8 mouse cellular contexts compared by ENCODE assay signal in genomic region chr11:95042096-95042495, GRCm38 (mm10). TPM values are rescaled to one million over a fixed set of nuclear protein-coding genes. Genes with fewer than 3 reads are reported as not detected.
A peak's percentile ranks its signal among the peaks of the same experiment; 100 is the strongest.
DNase-seq lines count a peak whose midpoint lies in the region; ATAC-seq and TF ChIP-seq lines count a peak whose summit lies in the region.

No protein-coding gene starts in this region.

- H3K4me3 ChIP-seq in bone marrow macrophage, adult 2 months (ENCODE audit: insufficient read depth, low read length), result peak overlapping the region; percentile 57
- peak overlapping the region; percentile 31 for H3K4me3 ChIP-seq in embryonic fibroblast, embryonic 13.5 days (ENCODE audit: insufficient read depth, low read length)
- peak overlapping the region; percentile 79 for H3K4me3 ChIP-seq in limb, embryonic 14.5 days (replicated peaks; ENCODE audit: low read length)
- peak overlapping the region; percentile 71 for H3K4me3 ChIP-seq in midbrain, embryonic 16.5 days (ENCODE audit: low read depth, low read length)

- peaks cover 5% of the 10 kb centered on the region for H3K4me1 ChIP-seq in bone marrow macrophage, adult 2 months (ENCODE audit: control insufficient read depth, insufficient read depth, low read length)
- no peaks in the 10 kb centered on the region for H3K4me1 ChIP-seq in embryonic fibroblast, embryonic 13.5 days (ENCODE audit: control insufficient read depth, insufficient read depth, low read length)
- H3K4me1 ChIP-seq in limb, embryonic 14.5 days (ENCODE audit: control insufficient read depth, insufficient read depth, low read length), result peaks cover 12% of the 10 kb centered on the region
- peaks cover 14% of the 10 kb centered on the region for H3K4me1 ChIP-seq in midbrain, embryonic 16.5 days (ENCODE audit: control insufficient read depth, insufficient read depth, low read length)

- H3K9ac ChIP-seq in limb, embryonic 14.5 days (ENCODE audit: low read depth, low read length, severe bottlenecking), result peak overlapping the region; percentile 14; the same call in 1 of the 2 replicates
- peak overlapping the region; percentile 31 for H3K9ac ChIP-seq in midbrain, embryonic 16.5 days (ENCODE audit: low read depth, low read length)

- peak overlapping the region; percentile 91 for H3K4me2 ChIP-seq in limb, embryonic 14.5 days (replicated peaks; ENCODE audit: low read depth, low read length, severe bottlenecking)
- H3K4me2 ChIP-seq in midbrain, embryonic 16.5 days (ENCODE audit: low read length), result peak overlapping the region; percentile 75

- WGBS in limb, embryonic 14.5 days, result under 1% methylated on average over 11 of the region's 11 CpGs
- WGBS in midbrain, embryonic 16.5 days, result under 1% methylated on average over 11 of the region's 11 CpGs

- H3K27me3 ChIP-seq in limb, embryonic 14.5 days (ENCODE audit: control insufficient read depth, insufficient read depth, low read length), result no peaks in the 10 kb centered on the region
- no peaks in the 10 kb centered on the region for H3K27me3 ChIP-seq in midbrain, embryonic 16.5 days (ENCODE audit: control insufficient read depth, insufficient read depth, low read depth, low read length)

- TF ChIP-seq CTCF in bone marrow macrophage, adult 2 months (IDR thresholded peaks at IDR 0.05; ENCODE audit: low read depth, low read length), result peak; percentile 40; the same call in 1 of the 2 replicates
- TF ChIP-seq CTCF in embryonic fibroblast, embryonic 13.5 days (IDR thresholded peaks at IDR 0.05; ENCODE audit: borderline replicate concordance, insufficient read depth, low read length), result no peak

- no peak for ATAC-seq in limb, embryonic 14.5 days (ENCODE audit: low FRiP score, low read depth)
- no peak for ATAC-seq in midbrain, embryonic 16.5 days

- no peaks in the 10 kb centered on the region for H3K9me3 ChIP-seq in limb, embryonic 14.5 days (ENCODE audit: control insufficient read depth, low read length)
- no peaks in the 10 kb centered on the region for H3K9me3 ChIP-seq in midbrain, embryonic 16.5 days (replicated peaks; ENCODE audit: control insufficient read depth, low read length, poor library complexity, severe bottlenecking)

- DNase-seq in B cell, adult 2 months, result peak; percentile 68 to 70
- DNase-seq in heart, adult 9 months (ENCODE audit: low spot score in 2 of 2), result peak; percentile 83 to 87
- DNase-seq in kidney, adult 9 months, result peak; percentile 94
- DNase-seq in limb, embryonic 14.5 days (ENCODE audit: low spot score), result peak; percentile 92
- peak; percentile 80 to 83 for DNase-seq in spleen, postnatal 10 days (ENCODE audit: low spot score in 2 of 2)

- H3K36me3 ChIP-seq in limb, embryonic 14.5 days (ENCODE audit: control insufficient read depth, insufficient read depth, low read length), result peaks cover 15% of the 10 kb centered on the region; the same call in 1 of the 2 replicates
- H3K36me3 ChIP-seq in midbrain, embryonic 16.5 days (ENCODE audit: control insufficient read depth, insufficient read depth, low read length), result peaks cover 3% of the 10 kb centered on the region; the same call in 1 of the 2 replicates

- 0 out of 2 replicates have a peak, but pooled peaks have one; percentile 34 for TF ChIP-seq POLR2A in bone marrow macrophage, adult 2 months (IDR thresholded peaks at IDR 0.05; ENCODE audit: borderline replicate concordance, low read depth, low read length)
- peak; percentile 45; the same call in 1 of the 2 replicates for TF ChIP-seq POLR2A in embryonic fibroblast, embryonic 13.5 days (IDR thresholded peaks at IDR 0.05; ENCODE audit: low read depth, low read length)
- no peak for TF ChIP-seq POLR2A in limb, embryonic 14.5 days (IDR thresholded peaks at IDR 0.05; ENCODE audit: borderline replicate concordance, extremely low read depth, insufficient read depth, insufficient read length)

- H3K27ac ChIP-seq in bone marrow macrophage, adult 2 months (ENCODE audit: insufficient read depth, low read depth, low read length), result peak overlapping the region; percentile 1; the same call in 1 of the 2 replicates
- H3K27ac ChIP-seq in embryonic fibroblast, embryonic 13.5 days (ENCODE audit: insufficient read depth, low read length), result no peak overlapping the region
- H3K27ac ChIP-seq in limb, embryonic 14.5 days (replicated peaks; ENCODE audit: low read depth, low read length), result 0 out of 2 replicates have a peak overlapping the region, but pooled peaks have one; percentile 50
- H3K27ac ChIP-seq in midbrain, embryonic 16.5 days (ENCODE audit: low read length), result peak overlapping the region; percentile 20

RNA-seq across cellular contexts. Expression of gene Pdk2, which starts 0.9 kb away (rescaled TPM):
- 23.4 and 24.5 TPM in 2 replicates for polyA plus RNA-seq in bone marrow macrophage, adult 2 months (2012; ENCODE audit: insufficient read depth, insufficient read length, missing spikeins)
- 8.6 and 10.0 TPM in 2 replicates for polyA plus RNA-seq in embryonic fibroblast, embryonic 13.5 days (2011; ENCODE audit: insufficient read length, low read depth, missing spikeins)
- 29.6 and 36.3 TPM in 2 replicates for polyA plus RNA-seq in limb, embryonic 14.5 days (2012; rRNA removed)
- polyA plus RNA-seq in limb, embryonic 14.5 days (2014; fragmentation: Nextera tagmentation; extraction: Ambion mirVana), result 34.9 and 38.8 TPM in 2 replicates
- polyA plus RNA-seq in midbrain, embryonic 16.5 days (2015; fragmentation: Nextera tagmentation; extraction: Ambion mirVana), result 24.1 and 27.5 TPM in 2 replicates

RNA-seq across cellular contexts. Expression of gene Samd14, which starts 32.4 kb away (rescaled TPM):
- not detected in 2 replicates for polyA plus RNA-seq in bone marrow macrophage, adult 2 months (2012; ENCODE audit: insufficient read depth, insufficient read length, missing spikeins)
- 11.6 and 14.2 TPM in 2 replicates for polyA plus RNA-seq in embryonic fibroblast, embryonic 13.5 days (2011; ENCODE audit: insufficient read length, low read depth, missing spikeins)
- 46.0 and 59.7 TPM in 2 replicates for polyA plus RNA-seq in limb, embryonic 14.5 days (2012; rRNA removed)
- 25.5 and 31.7 TPM in 2 replicates for polyA plus RNA-seq in limb, embryonic 14.5 days (2014; fragmentation: Nextera tagmentation; extraction: Ambion mirVana)
- polyA plus RNA-seq in midbrain, embryonic 16.5 days (2015; fragmentation: Nextera tagmentation; extraction: Ambion mirVana), result 164 and 171 TPM in 2 replicates

RNA-seq across cellular contexts. Expression of gene Itga3, which starts 34.5 kb away (rescaled TPM):
- 0.27 and 0.33 TPM in 2 replicates for polyA plus RNA-seq in bone marrow macrophage, adult 2 months (2012; ENCODE audit: insufficient read depth, insufficient read length, missing spikeins)
- 6.9 and 12.8 TPM in 2 replicates for polyA plus RNA-seq in embryonic fibroblast, embryonic 13.5 days (2011; ENCODE audit: insufficient read length, low read depth, missing spikeins)
- 12.7 and 14.3 TPM in 2 replicates for polyA plus RNA-seq in limb, embryonic 14.5 days (2012; rRNA removed)
- 8.6 and 10.0 TPM in 2 replicates for polyA plus RNA-seq in limb, embryonic 14.5 days (2014; fragmentation: Nextera tagmentation; extraction: Ambion mirVana)
- 13.7 and 16.6 TPM in 2 replicates for polyA plus RNA-seq in midbrain, embryonic 16.5 days (2015; fragmentation: Nextera tagmentation; extraction: Ambion mirVana)

RNA-seq across cellular contexts. Expression of gene Ppp1r9b, which starts 51.3 kb away (rescaled TPM):
- 166 and 176 TPM in 2 replicates for polyA plus RNA-seq in bone marrow macrophage, adult 2 months (2012; ENCODE audit: insufficient read depth, insufficient read length, missing spikeins)
- polyA plus RNA-seq in embryonic fibroblast, embryonic 13.5 days (2011; ENCODE audit: insufficient read length, low read depth, missing spikeins), result 44.3 and 61.7 TPM in 2 replicates
- polyA plus RNA-seq in limb, embryonic 14.5 days (2012; rRNA removed), result 32.8 and 34.6 TPM in 2 replicates
- polyA plus RNA-seq in limb, embryonic 14.5 days (2014; fragmentation: Nextera tagmentation; extraction: Ambion mirVana), result 17.3 and 17.9 TPM in 2 replicates
- polyA plus RNA-seq in midbrain, embryonic 16.5 days (2015; fragmentation: Nextera tagmentation; extraction: Ambion mirVana), result 18.4 and 19.4 TPM in 2 replicates

Comparison
In these comparisons a context has a peak if more than half of its experiments do, and no peak if none do; other contexts are left out.
1. RNA of gene Samd14, which starts 32.4 kb away (polyA plus RNA-seq): 164 to 171 TPM in midbrain, embryonic 16.5 days, 25.5 to 59.7 TPM in limb, embryonic 14.5 days and 11.6 to 14.2 TPM in embryonic fibroblast, embryonic 13.5 days; not detected in bone marrow macrophage, adult 2 months; every median in the first group is over 10 times any median in the second.
2. Peak in every context shown above with its lines, with median percentiles within 50 percentile points of each other: DNase-seq and H3K4me3 ChIP-seq.